Mouse (Mus musculus) kidney, adult 11 months (tissue): ENCODE measurements around the gene Narfl.
"Not testable (repeated sequence)": the region's sequence is repeated elsewhere in the genome, so short reads cannot be mapped to it uniquely, and the experiment has no call there.

Experiments used
- DNase-seq: peaks from one replicate; pipeline ENCODE4 v3.0.0; 2022

The Narfl gene

GRCm38 (mm10) chr17:25807452-25807851, 33.9 kb downstream of the Narfl start:
- not testable (repeated sequence) for DNase-seq

GRCm38 (mm10) chr17:25808028-25808427, 34.5 kb downstream of the Narfl start:
- no peak for DNase-seq

GRCm38 (mm10) chr17:25808789-25809605, 35.4 kb downstream of the Narfl start, which contains the start of gene Fbxl16:
Gene Fbxl16 (plus strand): TSS chr17:25809085.
- DNase-seq, result peak; percentile 75

GRCm38 (mm10) chr17:25809606-25810340, 36.2 kb downstream of the Narfl start:
- no peak for DNase-seq

GRCm38 (mm10) chr17:25810890-25811289, 37.3 kb downstream of the Narfl start:
- no peak for DNase-seq

GRCm38 (mm10) chr17:25813471-25813870, 39.9 kb downstream of the Narfl start:
- DNase-seq, result peak; percentile 72

- no peak for DNase-seq
Measured at GRCm38 (mm10) chr17:25817662-25818061, 44.1 kb downstream of the Narfl start.

- no peak for DNase-seq
Measured at GRCm38 (mm10) chr17:25818851-25819780, 45.5 kb downstream of the Narfl start.

GRCm38 (mm10) chr17:25823452-25823851, 49.9 kb downstream of the Narfl start, which contains the start of gene Wdr24:
Gene Wdr24 (plus strand): TSS chr17:25823627.
- peak; percentile 73 for DNase-seq

- DNase-seq, result no peak
Measured at GRCm38 (mm10) chr17:25824362-25825142, 51.0 kb downstream of the Narfl start.

- DNase-seq, result no peak
Measured at GRCm38 (mm10) chr17:25825311-25825710, 51.7 kb downstream of the Narfl start.

GRCm38 (mm10) chr17:25825984-25826570, 52.5 kb downstream of the Narfl start:
- DNase-seq, result no peak

- DNase-seq, result no peak
Measured at GRCm38 (mm10) chr17:25827011-25827410, 53.4 kb downstream of the Narfl start.

- DNase-seq, result no peak
Measured at GRCm38 (mm10) chr17:25827546-25828222, 54.1 kb downstream of the Narfl start.

GRCm38 (mm10) chr17:25828223-25828594, 54.6 kb downstream of the Narfl start:
- DNase-seq, result no peak

- DNase-seq, result peak; percentile 84
Measured at GRCm38 (mm10) chr17:25828712-25829557, 55.4 kb downstream of the Narfl start, which contains the start of gene Jmjd8. Gene Jmjd8 (plus strand): TSS chr17:25828867.

- no peak for DNase-seq
Measured at GRCm38 (mm10) chr17:25829558-25830017, 56.0 kb downstream of the Narfl start.

GRCm38 (mm10) chr17:25830200-25830753, 56.7 kb downstream of the Narfl start:
- no peak for DNase-seq

- DNase-seq, result no peak
Measured at GRCm38 (mm10) chr17:25830806-25831431, 57.3 kb downstream of the Narfl start.
